Mouse (Mus musculus) bone marrow macrophage, adult 2 months (primary cell): ENCODE results near the gene Lsm4.

ENCODE experiments used
- CTCF ChIP-seq: IDR thresholded peaks from 2 replicates; pipeline ENCODE4 v1.5.1; 2012; ENCODE audit warnings: low read depth, mild to moderate bottlenecking, low read length, moderate library complexity
- POLR2A ChIP-seq: IDR thresholded peaks from 2 replicates; pipeline ENCODE4 v1.6.1; 2012; ENCODE audit warnings: mild to moderate bottlenecking, low read depth, low read length, borderline replicate concordance

DNA sequence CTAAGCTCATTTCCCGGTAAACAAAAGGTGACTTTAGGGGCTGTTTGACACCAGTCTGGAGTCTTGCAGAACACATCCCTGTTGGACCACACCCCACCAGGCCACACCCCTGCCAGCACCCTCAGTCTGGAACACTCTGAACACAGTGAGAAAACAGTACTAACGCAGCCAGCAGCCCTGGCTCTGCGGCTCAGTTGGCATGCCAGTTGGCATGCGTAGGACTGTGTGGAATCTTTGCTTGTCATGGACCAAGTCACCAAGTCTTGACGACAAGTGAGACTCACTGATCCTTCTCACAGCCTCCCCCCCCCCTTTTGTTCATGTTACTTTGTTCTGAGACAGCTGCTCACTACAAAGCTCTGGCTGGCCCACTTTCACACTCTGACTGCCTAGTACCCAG lies 6.0 kb upstream of the Lsm4 start:
- no peak for TF ChIP-seq CTCF
- no peak for TF ChIP-seq POLR2A
